Mouse (Mus musculus) urinary bladder, postnatal 10 days (tissue): ENCODE data around the gene Lyrm7.

Experiments
- DNase-seq: peaks from one replicate; pipeline ENCODE4 v3.0.0; 2022; ENCODE audit warnings: low spot score

Lyrm7 gene

GRCm38 (mm10) chr11:54801791-54802558 lies 58.7 kb downstream of the Lyrm7 start:
- no peak for DNase-seq

- DNase-seq: no peak
These were observed 64.2 kb downstream of the Lyrm7 start for GRCm38 (mm10) chr11:54796551-54796950.

GRCm38 (mm10) chr11:54794678-54795077 lies 66.0 kb downstream of the Lyrm7 start:
- no peak for DNase-seq

- DNase-seq: no peak
These were observed 67.5 kb downstream of the Lyrm7 start for GRCm38 (mm10) chr11:54793173-54793572.

GRCm38 (mm10) chr11:54791458-54791857 lies 69.3 kb downstream of the Lyrm7 start:
- DNase-seq: no peak

GRCm38 (mm10) chr11:54787488-54788474 lies 72.9 kb downstream of the Lyrm7 start, which contains the start of gene Cdc42se2:
TSS of gene Cdc42se2 (minus strand) at chr11:54787675.
- DNase-seq: peak; percentile 75

- DNase-seq: peak; percentile 13
These were observed 73.7 kb downstream of the Lyrm7 start for GRCm38 (mm10) chr11:54786858-54787487.

- DNase-seq: no peak
These were observed 75.2 kb downstream of the Lyrm7 start for GRCm38 (mm10) chr11:54785566-54785965.

GRCm38 (mm10) chr11:54784436-54784835 lies 76.3 kb downstream of the Lyrm7 start:
- DNase-seq: no peak

- no peak for DNase-seq
These were observed 78.5 kb downstream of the Lyrm7 start for GRCm38 (mm10) chr11:54782253-54782652.

GRCm38 (mm10) chr11:54779946-54780345 lies 80.8 kb downstream of the Lyrm7 start:
- no peak for DNase-seq

- DNase-seq: no peak
These were observed 82.4 kb downstream of the Lyrm7 start for GRCm38 (mm10) chr11:54778131-54778844.

GRCm38 (mm10) chr11:54777387-54778130 lies 83.2 kb downstream of the Lyrm7 start:
- DNase-seq: no peak
